Mouse (Mus musculus) heart, postnatal 0 days (tissue): ENCODE measurements around the gene H2-DMb1.

ENCODE experiments used
- CTCF ChIP-seq: IDR thresholded peaks from 2 replicates; pipeline ENCODE4 v1.5.1; 2016; ENCODE audit warnings: antibody characterized with exemption, control low read depth, low read depth
- EP300 ChIP-seq: IDR thresholded peaks from 2 replicates; pipeline ENCODE4 v1.6.1; 2016; ENCODE audit warnings: antibody characterized with exemption, low read depth

- TF ChIP-seq CTCF = peak; percentile 23; the same call in 1 of the 2 replicates
- no peak for TF ChIP-seq EP300
Measured at GRCm38 (mm10) chr17:34120814-34121171, 32.1 kb upstream of the H2-DMb1 start.
